Mouse (Mus musculus): Measurements from ENCODE around the gene Slc7a5.

The Slc7a5 gene

DNA sequence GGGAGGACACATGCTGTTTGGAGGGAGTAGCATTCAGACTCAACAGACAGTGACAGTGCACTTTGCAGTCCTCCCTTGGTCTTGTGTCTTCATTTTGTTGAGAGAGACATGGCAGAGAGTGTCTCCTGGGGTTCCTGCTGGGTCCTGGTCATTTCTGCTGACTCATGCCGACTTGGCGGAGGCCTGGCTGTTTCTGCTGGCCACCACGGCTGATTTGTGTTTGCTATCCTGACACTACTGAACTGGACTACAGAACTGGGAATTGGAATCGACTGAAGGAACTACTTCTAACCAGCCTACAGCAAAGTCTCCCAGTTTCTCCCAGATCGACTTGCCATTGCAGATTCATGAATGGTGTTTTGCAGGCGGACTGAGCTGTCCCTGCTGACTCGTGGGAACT, 31.2 kb upstream of the Slc7a5 start:
- in situ Hi-C loops (cut with MboI, MseI) = no loop called here

DNA sequence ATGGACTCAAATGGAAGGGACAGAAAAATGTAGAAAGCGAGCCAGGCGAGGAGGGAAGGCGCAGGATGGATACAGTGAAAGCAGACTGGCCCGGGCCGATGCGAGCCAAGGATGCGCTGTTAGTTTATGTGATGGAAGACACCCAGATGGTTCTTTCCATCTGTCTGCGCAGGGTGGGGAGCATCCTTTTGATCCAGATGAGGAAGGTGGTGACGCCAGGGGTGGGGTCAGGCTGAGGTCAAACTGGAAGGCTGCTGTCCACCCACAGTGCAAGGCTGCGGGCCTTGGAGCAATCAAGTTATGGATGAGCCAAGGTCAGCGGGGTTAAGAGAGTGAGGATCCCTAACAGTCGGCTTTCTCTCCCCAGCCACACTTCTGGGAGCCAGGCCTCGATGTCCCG, 28.9 kb upstream of the Slc7a5 start:
- in situ Hi-C loops (cut with MboI, MseI) = no loop called here

DNA sequence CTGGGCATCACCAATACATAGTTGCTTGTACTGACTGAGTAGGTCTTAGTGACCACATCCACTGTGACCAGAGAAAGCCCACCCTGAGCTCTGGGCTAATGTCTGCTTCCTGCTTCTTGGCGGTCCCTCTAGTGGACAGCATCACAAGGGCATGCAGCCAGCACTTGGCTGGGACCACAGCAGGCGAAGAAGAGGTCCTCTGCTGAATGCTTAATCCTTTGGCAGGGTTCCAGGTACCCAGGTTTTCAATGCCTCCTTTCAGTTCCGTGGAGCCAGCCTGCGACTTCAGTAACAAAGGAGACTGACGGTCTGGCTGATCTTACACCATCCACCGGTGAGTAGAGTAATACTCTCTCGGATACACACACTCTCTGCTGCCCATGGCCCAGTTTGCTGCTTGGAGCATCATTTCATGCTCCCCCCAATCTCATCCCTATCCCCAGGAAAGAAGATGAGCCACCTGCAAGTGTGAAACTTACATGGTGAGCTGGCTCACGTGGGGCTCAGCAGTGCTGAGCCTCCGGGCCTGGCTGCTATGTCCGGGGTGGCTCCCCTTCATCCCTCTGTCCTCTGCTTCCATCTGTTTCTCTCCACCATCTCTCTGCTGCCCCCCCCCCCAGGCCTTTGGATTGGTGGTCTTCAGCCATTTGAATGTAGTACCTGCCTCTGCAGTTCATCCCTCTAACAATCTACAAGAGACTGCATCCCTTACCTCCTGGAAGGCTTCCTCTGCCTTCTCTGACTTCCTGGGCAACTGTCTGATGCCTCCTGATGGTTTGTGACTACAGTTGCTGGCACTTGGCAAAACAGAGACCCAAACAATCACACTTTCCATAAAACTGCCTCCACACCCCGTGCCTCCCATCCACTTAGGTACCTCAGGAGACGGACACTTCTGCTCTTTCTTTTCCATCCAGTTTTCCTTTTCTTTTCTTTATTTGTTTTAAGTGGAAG, 28.1 kb upstream of the Slc7a5 start:
- in situ Hi-C loops (cut with MboI, MseI) = no loop called here

DNA sequence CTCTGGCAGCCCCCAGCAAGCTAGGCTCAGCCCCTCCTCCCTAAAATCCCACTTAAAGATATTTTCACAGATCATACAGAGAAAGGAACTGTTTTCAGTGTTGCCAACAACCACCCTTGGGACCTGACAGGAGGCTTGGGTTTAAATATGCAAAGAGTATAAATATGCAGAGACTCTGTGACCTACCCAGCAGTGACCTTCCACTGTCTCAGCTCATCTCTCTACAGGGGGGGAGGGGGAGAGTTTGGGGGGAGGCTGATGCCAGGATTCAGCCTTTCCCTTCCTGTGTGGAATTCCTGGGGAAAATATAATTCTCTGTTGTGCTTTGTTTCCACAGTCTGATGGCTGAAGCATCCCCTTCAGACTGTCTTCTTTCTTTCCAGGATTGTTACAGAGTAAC, 27.4 kb upstream of the Slc7a5 start:
- in situ Hi-C loops (cut with MboI, MseI) = no loop called here

DNA sequence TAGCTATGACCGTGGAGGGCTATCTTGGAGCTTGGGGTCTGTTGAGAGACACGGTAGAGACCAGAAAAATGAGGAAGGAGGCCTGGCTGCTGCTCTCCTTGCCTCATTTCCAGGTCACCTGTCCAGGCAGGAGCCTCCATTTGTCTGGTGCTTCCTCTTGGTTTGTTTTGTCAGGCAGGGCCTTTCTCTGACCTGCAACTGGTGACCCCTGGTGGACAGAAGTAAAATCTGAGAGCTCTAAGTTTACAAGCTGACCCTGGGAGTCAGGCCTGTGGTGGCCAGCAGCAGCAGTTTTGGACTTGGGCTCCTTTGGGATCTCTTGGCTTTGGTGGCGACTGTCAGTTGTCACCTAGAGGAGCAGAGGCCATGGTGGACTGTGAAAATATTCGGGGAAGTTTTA, 27.0 kb upstream of the Slc7a5 start:
- in situ Hi-C loops (cut with MboI, MseI) = no loop called here

DNA sequence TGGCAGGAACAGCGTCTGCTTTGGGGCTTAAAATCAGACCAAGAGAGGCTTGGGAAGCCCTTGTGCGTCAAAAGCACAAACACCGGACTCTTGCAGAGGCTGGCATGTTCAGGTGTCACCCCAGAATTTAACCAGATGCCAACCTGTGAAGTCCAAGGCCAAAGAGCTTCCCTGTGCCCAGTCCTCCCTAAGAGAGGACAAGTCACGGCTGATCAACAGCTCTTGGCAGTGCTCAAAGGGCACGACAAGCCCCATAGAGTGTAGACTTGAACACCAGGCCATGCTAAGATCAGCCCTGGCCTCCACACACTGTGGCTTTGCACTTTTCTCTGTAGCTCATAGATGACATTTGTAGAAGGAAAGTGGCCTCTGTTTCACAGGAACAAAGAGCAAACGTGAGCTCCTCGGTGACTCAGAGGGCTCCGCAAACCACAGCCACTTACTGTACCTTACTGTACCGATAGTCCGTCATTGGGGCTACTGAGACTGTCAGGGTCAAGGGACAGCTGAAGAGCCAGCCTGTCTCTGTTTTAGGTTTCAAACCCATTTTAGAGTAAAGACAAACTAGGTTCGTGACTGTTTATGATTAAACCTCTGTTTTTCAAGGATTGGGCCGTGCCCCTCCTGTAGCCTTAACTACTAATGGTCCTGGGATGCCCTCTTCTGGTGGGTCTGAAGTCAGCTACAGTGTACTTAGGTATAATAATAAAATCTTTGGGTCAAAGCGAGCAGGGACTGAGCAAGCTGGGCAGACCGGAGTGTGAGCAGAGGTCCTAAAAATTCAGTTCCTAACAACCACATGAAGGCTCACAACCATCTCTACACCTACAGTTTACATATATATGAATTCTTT, 25.4 kb upstream of the Slc7a5 start:
- in situ Hi-C loops (cut with MboI, MseI) = no loop called here

DNA sequence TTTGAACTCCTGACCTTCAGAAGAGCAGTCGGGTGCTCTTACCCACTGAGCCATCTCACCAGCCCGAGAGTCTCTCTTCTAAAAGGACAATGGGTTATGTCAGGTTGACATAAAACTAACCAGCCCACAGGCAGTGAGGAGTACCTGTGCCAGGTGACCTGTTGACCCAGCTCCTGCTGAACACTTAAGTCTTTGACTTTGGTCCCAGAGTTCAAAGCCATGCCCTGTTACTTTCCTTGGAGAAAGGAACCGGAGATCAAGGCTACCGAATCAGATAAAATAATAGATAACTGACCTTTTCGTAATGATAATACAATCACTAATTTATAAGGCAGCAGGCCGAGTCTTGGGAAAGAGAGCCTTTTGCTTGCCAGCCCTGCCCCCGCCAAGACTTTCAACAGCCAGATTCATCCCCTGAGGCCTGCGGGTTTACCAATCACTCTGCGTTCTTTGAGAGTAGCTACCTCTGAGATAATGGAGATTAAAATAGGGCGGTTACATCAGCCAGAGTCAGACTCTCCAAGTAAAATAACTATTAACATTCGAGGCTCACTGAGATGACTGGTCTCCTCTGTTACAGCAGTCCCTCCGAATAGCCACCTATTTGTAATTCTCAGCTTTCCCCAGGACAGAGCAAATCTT, 24.7 kb upstream of the Slc7a5 start:
- in situ Hi-C loops (cut with MboI, MseI) = no loop called here

DNA sequence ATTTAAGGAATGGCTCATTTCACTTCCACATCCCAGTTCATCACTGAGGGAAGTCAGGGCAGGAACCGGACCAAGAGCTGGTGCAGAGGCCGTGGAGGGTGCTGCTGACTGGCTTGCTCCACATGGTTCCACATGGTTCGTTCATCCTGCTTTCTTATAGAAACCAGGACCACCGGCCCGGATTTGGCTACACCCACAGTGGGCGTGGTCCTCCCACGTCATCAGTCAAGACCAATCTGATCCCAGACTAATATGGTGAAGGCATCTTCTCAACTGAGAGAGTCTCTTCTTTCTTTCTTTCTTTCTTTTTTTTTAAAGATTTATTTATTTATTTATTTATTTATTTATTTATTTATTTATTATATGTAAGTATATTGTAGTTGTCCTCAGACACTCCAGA, 24.1 kb upstream of the Slc7a5 start:
- in situ Hi-C loops (cut with MboI, MseI) = no loop called here

DNA sequence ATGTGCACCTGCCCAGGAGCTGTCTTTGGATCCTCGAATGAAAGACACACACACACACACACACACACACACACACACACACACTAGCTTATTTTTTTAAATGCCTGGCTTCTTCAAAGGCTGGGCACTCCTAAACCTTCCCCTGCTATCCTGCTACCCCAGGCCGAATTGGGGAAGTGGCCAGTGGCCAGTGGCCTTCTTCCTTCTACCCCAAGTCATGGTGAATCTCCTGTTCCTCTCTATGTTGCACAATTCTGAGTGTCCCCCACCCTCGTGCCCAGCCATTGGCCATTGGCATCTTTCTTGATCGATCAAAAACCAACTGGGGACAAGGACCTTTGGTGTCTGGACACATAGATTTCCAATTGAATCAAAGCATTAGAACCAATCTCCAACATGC, 22.6 kb upstream of the Slc7a5 start:
- in situ Hi-C loops (cut with MboI, MseI) = no loop called here

DNA sequence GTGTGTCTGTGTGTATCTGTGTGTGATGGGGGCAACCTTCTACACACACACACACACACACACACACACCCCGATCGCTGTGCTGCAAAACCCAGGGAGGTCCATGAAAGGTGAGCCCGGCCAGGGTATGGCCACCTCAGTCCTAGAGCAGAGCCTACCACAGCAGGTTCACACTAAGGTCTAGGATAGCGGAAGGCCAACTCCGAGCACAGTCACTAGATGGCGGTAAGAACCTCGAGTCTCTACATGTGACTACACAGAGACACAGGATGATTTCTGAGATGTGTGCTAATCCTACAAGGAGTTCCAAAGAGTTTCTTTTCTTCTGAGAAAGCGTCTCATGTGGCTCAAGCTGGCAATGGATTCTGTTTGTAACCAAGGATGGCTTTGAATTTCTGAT, 19.8 kb upstream of the Slc7a5 start:
- in situ Hi-C loops (cut with MboI, MseI) = loop anchor here in 1 of 2 experiments (10.0 kb wide), 1 partner anchor 173 kb away; no protein-coding TSS in a partner anchor

DNA sequence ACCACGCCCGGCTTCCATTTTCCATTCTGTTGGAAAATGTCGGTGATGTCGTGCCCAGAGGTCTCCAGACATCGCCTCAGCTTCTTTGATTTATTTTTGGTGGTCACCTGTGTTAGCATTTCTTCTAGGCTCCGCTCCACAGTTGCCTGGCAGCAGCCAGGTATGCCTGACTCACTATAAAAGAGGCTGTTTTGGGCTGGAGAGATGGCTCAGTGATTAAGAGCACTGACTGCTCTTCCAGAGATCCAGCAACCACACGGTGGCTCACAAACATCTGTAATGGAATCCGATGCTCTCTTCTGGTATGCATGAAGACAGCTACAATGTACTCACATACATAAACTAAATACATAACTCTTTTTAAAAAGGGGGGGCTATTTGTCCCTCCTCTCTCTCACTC, 18.8 kb upstream of the Slc7a5 start:
- in situ Hi-C loops (cut with MboI, MseI) = loop anchor here in 1 of 2 experiments (10.0 kb wide), 1 partner anchor 171 kb away; no protein-coding TSS in a partner anchor

DNA sequence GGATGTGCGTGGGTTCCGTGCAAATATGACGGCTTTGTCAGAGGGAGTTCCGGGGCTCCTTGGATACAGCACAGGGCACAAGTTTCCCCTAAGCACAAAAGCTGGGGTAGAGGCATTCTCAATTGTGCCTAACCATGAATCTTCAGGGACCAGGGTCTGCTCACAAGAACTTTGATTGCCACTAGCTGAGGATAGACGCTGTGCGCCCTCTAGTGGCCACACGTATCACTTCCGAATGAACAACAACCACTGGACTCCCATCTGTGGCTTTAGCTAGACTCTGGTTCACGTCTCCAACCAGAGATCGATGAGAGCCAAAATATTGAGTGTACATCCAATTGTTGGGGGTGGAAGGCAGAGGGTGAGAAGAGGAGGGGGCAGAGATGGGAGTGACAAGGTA, 18.1 kb upstream of the Slc7a5 start:
- in situ Hi-C loops (cut with MboI, MseI) = loop anchor here in 1 of 2 experiments (10.0 kb wide), 1 partner anchor 171 kb away; no protein-coding TSS in a partner anchor

DNA sequence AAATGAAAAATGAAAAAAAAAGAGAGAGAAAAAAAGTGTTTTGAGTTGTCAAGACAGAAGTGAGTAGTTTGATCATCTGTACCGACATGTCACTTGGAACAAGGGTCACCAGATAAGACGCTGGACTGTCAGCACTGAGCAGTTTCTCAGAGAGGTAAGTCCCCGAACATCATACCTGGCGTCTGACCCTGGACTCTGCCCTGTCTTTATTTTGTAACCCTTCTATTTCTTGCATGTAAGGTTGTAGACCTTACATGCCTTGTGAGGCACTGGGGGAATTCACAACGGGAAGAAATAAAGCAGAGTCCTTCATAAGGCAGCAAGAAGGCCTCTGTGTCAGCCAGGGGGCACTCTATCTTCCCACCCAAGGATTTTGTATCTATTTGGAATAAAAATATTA, 17.2 kb upstream of the Slc7a5 start:
- in situ Hi-C loops (cut with MboI, MseI) = loop anchor here (10.0 to 25.0 kb wide), 2 partner anchors 170 to 337 kb away; partner anchors contain the start of genes Fbxo31 (in 1 of the 2) and Map1lc3b (in 1 of the 2)

DNA sequence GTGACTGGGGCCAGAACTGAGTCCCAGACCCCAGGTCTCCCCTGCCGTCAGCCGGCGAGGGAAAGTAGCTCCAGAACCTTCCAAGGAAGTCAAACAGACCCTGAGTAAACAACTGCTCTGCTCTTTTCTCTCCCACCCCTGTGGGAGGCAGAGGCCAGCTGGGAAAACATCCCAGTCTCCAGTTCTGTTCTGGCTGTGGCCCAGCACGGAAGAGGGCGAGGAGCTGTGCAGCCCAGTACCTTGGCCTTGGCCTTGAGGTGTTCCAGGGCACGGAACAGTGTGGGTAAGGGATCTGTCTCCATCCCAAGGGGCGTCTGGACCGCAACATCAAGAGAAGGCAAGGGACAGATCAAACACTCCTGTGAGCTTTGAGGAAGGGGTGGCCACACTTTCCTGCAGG, 14.6 kb upstream of the Slc7a5 start:
- in situ Hi-C loops (cut with MboI, MseI) = loop anchor here (10.0 to 25.0 kb wide), 2 partner anchors 167 to 335 kb away; partner anchors contain the start of genes Fbxo31 (in 1 of the 2) and Map1lc3b (in 1 of the 2)

DNA sequence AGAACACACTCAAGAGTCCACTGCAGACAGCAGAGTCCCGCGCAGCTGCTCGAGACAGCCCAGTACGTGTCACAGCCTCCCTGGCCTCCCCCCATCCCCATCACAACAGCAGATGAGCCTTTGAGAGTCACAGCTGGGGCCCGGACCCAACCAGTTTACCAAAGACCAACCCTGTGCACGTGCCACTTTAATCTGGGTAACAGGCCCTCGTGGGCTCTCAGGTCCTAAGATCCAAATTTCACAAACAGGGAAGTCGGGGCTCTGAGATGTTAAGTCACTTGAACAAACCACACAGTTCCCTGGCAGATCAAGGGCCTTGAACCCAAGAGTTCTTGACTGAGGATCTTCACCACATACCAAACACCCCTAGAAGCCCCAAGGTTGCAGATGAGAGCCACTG, 14.1 kb upstream of the Slc7a5 start:
- in situ Hi-C loops (cut with MboI, MseI) = loop anchor here (10.0 to 25.0 kb wide), 2 partner anchors 167 to 334 kb away; partner anchors contain the start of genes Fbxo31 (in 1 of the 2) and Map1lc3b (in 1 of the 2)

DNA sequence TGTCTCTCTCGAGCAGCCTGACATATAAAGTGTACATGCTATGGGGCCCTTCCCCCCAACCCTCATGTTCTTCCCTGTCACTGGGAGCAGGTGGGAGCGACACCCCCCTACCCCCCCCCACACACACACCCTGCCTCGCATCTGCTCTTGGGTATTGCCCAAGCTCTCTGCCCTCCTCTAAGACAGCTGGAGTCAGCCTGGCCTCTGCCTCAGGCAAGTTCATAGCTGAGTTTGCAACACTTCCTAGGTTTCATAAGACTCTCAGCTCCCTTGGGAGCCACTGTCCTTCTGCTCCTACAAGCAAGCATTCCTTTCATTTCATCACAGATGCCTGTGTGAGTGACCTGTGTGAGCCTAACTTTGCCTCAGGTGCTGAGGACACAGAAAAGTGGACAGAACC, 12.2 kb upstream of the Slc7a5 start:
- in situ Hi-C loops (cut with MboI, MseI) = loop anchor here (10.0 to 25.0 kb wide), 2 partner anchors 165 to 332 kb away; partner anchors contain the start of genes Fbxo31 (in 1 of the 2) and Map1lc3b (in 1 of the 2)

DNA sequence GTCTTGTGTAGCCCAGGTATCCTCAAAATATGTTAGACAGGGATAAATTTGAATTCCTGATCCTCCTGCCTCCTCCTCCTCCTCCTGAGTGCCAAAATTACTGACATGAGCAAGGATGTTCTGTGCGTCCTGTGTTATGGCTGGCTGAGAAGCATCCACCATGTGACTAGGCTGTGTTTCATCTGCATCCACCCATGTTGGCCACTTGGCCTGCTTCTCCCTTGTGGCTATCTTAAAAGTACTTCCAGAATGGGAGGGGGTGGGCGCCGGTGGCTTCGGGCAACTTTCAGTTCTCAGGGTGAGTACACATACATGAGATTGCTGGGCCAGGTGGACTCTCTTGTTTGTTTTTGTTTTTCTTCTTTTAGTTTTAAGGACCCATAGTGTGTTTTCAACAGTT, 11.7 kb upstream of the Slc7a5 start:
- in situ Hi-C loops (cut with MboI, MseI) = loop anchor here in 1 of 2 experiments (25.0 kb wide), 1 partner anchor 332 kb away; the partner anchor contains the start of genes Fbxo31 and Map1lc3b

DNA sequence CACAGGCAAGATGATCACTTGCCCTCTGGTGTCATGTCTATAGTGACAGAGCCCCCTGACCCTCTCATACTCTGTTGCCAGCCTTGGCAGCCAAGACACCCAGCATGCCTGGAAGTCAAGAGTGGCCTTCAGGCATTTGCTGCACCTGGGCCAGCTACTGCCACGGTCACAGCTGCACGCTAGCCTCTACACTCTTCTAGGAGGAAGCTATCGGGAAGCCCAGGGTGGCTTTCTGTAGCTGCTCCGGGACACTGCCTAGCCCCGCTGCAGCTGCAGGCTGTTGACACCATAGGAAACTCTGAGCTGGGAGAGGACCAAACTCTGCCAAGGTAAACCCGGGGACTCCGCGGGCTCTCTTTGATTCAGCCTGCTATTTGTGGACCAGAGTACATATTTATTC, 5.9 kb upstream of the Slc7a5 start:
- in situ Hi-C loops (cut with MboI, MseI) = loop anchor here in 1 of 2 experiments (25.0 kb wide), 1 partner anchor 326 kb away; the partner anchor contains the start of genes Fbxo31 and Map1lc3b

DNA sequence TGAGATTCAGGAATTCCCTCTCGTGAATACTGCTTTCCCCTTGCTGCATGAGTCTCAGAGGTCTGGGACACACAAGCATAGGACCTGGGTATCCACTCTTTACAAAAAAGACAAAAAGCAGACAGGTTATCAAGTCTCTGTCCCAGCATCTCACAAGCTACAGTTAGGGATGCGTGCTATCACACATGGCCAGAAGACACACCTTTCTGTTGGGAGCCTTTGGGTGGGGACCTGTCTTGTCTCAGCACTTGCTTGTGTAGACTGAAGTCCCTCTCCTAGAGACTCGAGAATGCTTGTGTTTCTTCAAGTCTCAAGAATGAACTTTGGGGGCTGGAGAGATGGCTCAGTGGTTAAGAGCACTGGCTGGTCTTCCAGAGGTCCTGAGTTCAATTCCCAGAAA, 5.3 kb upstream of the Slc7a5 start:
- in situ Hi-C loops (cut with MboI, MseI) = loop anchor here in 1 of 2 experiments (25.0 kb wide), 1 partner anchor 326 kb away; the partner anchor contains the start of genes Fbxo31 and Map1lc3b

DNA sequence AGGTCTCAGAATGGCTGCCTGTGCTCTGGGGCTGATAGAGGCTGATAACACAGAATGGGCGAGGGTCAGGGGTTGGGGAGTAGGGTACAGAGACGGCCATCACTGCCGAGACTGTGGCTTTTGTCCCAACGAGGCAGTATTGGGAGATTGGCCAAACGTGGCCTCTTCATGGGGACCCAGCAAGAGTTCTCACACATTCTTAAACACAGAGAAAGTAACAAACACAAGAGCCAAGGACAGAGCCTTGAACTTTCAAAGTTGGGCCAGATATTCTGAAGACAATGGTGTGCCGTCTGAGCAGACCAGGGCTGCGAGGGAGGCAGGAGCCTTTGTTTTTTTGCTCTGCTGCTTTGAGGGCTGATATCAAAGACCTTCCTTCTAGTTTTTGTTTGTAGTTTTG, 4.5 kb upstream of the Slc7a5 start:
- in situ Hi-C loops (cut with MboI, MseI) = loop anchor here in 1 of 2 experiments (25.0 kb wide), 1 partner anchor 325 kb away; the partner anchor contains the start of genes Fbxo31 and Map1lc3b

DNA sequence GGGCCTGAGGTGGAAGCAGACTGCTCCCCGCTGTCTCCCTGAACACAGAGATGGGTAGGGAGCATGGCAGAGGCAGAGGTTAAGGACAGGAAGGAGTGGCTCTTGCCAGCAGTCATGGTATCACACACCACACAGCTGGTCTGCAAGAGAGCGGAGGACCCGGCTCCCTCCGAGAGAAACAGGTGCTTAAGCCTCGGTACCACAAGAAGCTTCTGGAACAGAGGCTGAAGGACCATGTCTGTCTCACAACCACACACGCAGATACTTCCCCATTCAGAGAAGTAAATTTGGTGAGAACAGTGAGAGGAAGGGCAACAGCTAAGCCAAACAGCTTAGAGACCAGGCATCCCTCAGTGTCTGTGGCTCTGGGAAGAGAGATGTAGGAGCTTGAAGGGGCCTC, 3.9 kb upstream of the Slc7a5 start:
- in situ Hi-C loops (cut with MboI, MseI) = loop anchor here in 1 of 2 experiments (25.0 kb wide), 1 partner anchor 324 kb away; the partner anchor contains the start of genes Fbxo31 and Map1lc3b
